Mouse (Mus musculus): ENCODE results near the gene Mbnl2. TPM values are rescaled to one million over a fixed set of nuclear protein-coding genes. Genes with fewer than 3 reads are reported as not detected.
"Not testable (repeated sequence)": the region's sequence is repeated elsewhere in the genome, so short reads cannot be mapped to it uniquely, and the experiment has no call there.

Gene Mbnl2
- polyA plus RNA-seq, 1 experiment from 2014 or later, result 14.6 TPM

- no peak overlapping the region for H3K4me3 ChIP-seq (replicated peaks)
Observed at GRCm38 (mm10) chr14:120352136-120352843, 76.8 kb downstream of the Mbnl2 start.

DNA sequence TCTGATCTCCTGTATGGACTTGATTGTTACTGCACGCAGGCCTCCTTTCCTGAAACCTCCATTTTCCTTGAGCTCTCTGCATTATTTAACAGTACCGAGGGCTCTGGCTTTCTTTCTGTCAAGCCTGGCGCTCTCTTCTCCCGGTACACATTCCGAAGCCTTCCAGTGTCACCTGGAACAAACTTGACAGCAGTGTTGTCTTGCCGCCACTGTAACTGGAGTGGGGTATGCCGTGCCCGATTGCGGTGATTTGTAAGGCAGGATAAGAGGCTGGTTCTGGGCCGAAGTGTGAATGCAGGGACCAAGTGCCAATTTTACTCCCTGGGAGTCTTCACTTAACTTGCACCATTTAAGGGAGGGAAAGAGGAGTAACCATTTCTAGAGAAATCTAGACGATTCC, 77.7 kb downstream of the Mbnl2 start:
- DNase-seq (no peak), ATAC-seq (ENCODE audit: low read depth) (no peak)
- no peak overlapping the region for H3K4me3 ChIP-seq (replicated peaks)
- no peaks in the 10 kb centered on the region for H3K36me3 ChIP-seq
- H3K27me3 ChIP-seq, result no peaks in the 10 kb centered on the region
- H3K27ac ChIP-seq, result no peak overlapping the region
- no peak overlapping the region for H3K4me2 ChIP-seq
- peaks cover 28% of the 10 kb centered on the region for H3K4me1 ChIP-seq (replicated peaks)
- 77% methylated on average over 11 of the region's 11 CpGs for WGBS (ENCODE audit: insufficient replicate concordance)
- H3K9me3 ChIP-seq (replicated peaks), result no peaks in the 10 kb centered on the region
- H3K9ac ChIP-seq, result no peak overlapping the region

More at GRCm38 (mm10) chr14:120352136-120352843, 76.8 kb downstream of the Mbnl2 start:
- WGBS (ENCODE audit: insufficient replicate concordance), result 18% methylated on average over 14 of the region's 14 CpGs
- no peaks in the 10 kb centered on the region for H3K27me3 ChIP-seq
- H3K36me3 ChIP-seq, result no peaks in the 10 kb centered on the region
- no peak for DNase-seq
- H3K27ac ChIP-seq, result peak overlapping the region; percentile 39; the same call in 1 of the 2 replicates
- no peaks in the 10 kb centered on the region for H3K9me3 ChIP-seq (replicated peaks)
- H3K4me2 ChIP-seq, result peak overlapping the region; percentile 32
- H3K4me1 ChIP-seq (replicated peaks), result peaks cover 35% of the 10 kb centered on the region
- H3K9ac ChIP-seq, result no peak overlapping the region
- no peak for ATAC-seq (ENCODE audit: low read depth)

DNA sequence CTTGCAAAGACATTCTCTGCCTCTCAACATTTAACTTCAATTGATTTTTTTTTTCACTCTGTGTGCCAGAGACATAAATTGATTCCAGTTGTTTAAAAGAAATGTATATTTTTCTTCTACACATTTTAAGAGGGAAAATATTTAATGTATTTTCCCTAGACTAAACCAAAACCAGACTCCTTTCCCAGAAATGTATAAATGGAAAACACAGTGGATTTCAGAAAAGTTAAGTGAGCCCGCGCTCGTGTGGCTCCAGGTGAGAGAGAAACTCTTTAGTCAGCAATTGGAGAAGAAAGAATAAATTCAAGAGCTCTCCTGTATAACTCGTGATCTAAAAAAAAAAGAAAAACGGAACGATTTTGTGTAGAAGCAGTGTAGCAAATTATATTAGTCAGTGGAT, 79.1 kb downstream of the Mbnl2 start:
- 72% methylated on average over 6 of the region's 6 CpGs for WGBS (ENCODE audit: insufficient replicate concordance)
- DNase-seq (no peak), ATAC-seq (ENCODE audit: low read depth) (no peak)
- Histone ChIP-seq H3K27me3 (no peaks in the 10 kb centered on the region), H3K27ac (no peak overlapping the region), H3K36me3 (no peaks in the 10 kb centered on the region), H3K9ac (no peak overlapping the region), H3K4me1 (replicated peaks) (peaks cover 28% of the 10 kb centered on the region), H3K4me3 (replicated peaks) (no peak overlapping the region), H3K4me2 (no peak overlapping the region), H3K9me3 (replicated peaks) (no peaks in the 10 kb centered on the region)

GRCm38 (mm10) chr14:120355040-120355741, 79.7 kb downstream of the Mbnl2 start:
- DNase-seq (no peak), ATAC-seq (ENCODE audit: low read depth) (peak; percentile 73)
- H3K4me3 ChIP-seq (replicated peaks), result no peak overlapping the region
- H3K27me3 ChIP-seq, result no peaks in the 10 kb centered on the region
- no peak overlapping the region for H3K9ac ChIP-seq
- peak overlapping the region; percentile 43 for H3K27ac ChIP-seq
- peak overlapping the region; percentile 38 for H3K4me2 ChIP-seq
- WGBS (ENCODE audit: insufficient replicate concordance), result 40% methylated on average over 14 of the region's 14 CpGs
- peaks cover 28% of the 10 kb centered on the region for H3K4me1 ChIP-seq (replicated peaks)
- H3K9me3 ChIP-seq (replicated peaks), result no peaks in the 10 kb centered on the region
- H3K36me3 ChIP-seq, result no peaks in the 10 kb centered on the region

DNA sequence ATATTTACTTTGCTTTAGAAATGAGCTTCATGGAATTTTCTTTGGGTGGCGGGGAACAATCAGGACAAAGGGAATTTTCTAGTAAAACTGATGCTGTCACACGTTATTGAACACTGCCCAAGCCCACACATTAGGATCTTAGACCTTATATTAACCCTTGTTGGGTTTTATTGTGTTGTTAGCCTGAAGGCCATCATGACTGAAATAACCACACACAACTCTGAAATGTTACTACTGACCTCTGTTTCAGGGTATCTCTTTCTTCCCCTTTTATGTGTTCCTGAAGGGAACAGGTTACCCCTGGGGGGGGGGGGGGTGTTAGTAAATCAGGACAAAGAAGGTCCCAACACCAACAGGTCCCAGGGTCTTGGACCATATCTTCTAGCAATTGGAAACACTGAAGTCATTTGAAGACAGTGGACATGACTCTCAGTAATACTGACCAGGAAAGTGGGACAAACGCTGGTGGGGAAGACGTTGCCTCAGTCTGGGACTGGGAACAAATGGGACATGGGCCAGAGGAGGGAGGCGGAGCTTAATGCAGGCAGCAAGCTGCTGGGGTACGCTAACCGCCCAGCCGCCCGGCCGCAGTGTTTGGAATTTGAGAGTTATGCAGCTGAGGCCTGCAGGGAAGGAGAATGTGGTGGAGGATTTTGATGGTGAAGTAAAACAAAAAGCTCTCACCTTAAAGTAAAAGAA, 80.4 kb downstream of the Mbnl2 start:
- Histone ChIP-seq H3K9me3 (replicated peaks) (no peaks in the 10 kb centered on the region), H3K27me3 (no peaks in the 10 kb centered on the region), H3K27ac (peak overlapping the region; percentile 12; the same call in 1 of the 2 replicates), H3K4me2 (no peak overlapping the region), H3K9ac (no peak overlapping the region), H3K4me3 (replicated peaks) (no peak overlapping the region), H3K36me3 (no peaks in the 10 kb centered on the region), H3K4me1 (replicated peaks) (peaks cover 28% of the 10 kb centered on the region)
- no peak for DNase-seq
- 75% methylated on average over 10 of the region's 10 CpGs for WGBS (ENCODE audit: insufficient replicate concordance)
- ATAC-seq (ENCODE audit: low read depth), result no peak

DNA sequence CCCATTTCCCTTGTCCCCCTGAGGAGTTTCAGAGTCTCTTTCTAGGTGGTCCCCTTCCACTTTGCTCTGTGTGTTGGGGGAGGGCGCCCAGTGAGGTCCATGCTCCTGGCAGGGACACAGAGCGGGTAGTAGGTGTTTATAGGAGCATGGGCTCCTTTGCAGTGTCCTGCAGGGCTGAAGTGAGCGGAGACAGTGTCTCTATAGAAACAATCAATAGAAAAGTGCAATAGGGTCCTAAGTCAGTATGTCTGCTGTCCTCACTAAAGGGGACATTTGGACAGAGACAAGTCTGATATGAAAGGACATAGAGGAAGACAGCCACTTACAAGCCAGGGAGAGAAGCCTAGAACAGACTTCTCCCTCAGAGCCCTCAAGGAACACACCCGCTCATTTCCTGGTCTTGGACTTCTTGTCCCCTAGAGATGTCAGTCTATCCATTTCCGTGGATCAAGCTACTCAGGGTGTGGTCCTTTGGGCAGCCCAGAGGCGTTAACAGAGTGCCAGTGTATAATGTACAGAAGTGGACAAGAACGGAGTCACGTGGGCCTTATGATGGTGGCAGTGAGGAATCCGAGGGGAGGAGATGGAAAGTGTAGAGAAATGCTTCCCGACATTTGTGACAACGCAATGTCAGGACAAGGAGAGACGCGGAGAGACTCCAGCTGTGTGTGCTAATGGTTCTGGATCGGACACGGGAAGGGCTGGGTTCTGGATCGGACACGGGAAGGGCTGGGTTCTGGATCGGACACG, 82.0 kb downstream of the Mbnl2 start:
- WGBS (ENCODE audit: insufficient replicate concordance), result 86% methylated on average over 19 of the region's 19 CpGs
- H3K4me2 ChIP-seq, result no peak overlapping the region
- DNase-seq (no peak), ATAC-seq (ENCODE audit: low read depth) (no peak)
- no peak overlapping the region for H3K9ac ChIP-seq
- H3K36me3 ChIP-seq, result no peaks in the 10 kb centered on the region
- no peaks in the 10 kb centered on the region for H3K9me3 ChIP-seq (replicated peaks)
- no peak overlapping the region for H3K27ac ChIP-seq
- H3K4me3 ChIP-seq (replicated peaks), result no peak overlapping the region
- H3K4me1 ChIP-seq (replicated peaks), result peaks cover 24% of the 10 kb centered on the region
- H3K27me3 ChIP-seq, result no peaks in the 10 kb centered on the region

- not testable (repeated sequence) for DNase-seq; H3K9me3 ChIP-seq (replicated peaks)
- WGBS (ENCODE audit: insufficient replicate concordance), result 89% methylated on average over 8 of the region's 8 CpGs
Observed at GRCm38 (mm10) chr14:120359608-120360007, 84.1 kb downstream of the Mbnl2 start.

GRCm38 (mm10) chr14:120361121-120361520, 85.7 kb downstream of the Mbnl2 start:
- no peak for ATAC-seq (ENCODE audit: low read depth)
- DNase-seq, result no peak
- Histone ChIP-seq H3K9me3 (replicated peaks) (no peaks in the 10 kb centered on the region), H3K4me1 (replicated peaks) (peaks cover 13% of the 10 kb centered on the region), H3K27ac (no peak overlapping the region), H3K36me3 (no peaks in the 10 kb centered on the region), H3K27me3 (no peaks in the 10 kb centered on the region), H3K9ac (no peak overlapping the region), H3K4me2 (no peak overlapping the region), H3K4me3 (replicated peaks) (no peak overlapping the region)
- WGBS (ENCODE audit: insufficient replicate concordance), result 67% methylated on average over 6 of the region's 6 CpGs

More at GRCm38 (mm10) chr14:120359608-120360007, 84.1 kb downstream of the Mbnl2 start:
- H3K27me3 ChIP-seq; H3K9ac ChIP-seq; H3K36me3 ChIP-seq; H3K4me2 ChIP-seq; H3K4me3 ChIP-seq (replicated peaks); H3K27ac ChIP-seq; ATAC-seq (ENCODE audit: low read depth): not testable (repeated sequence)
- peaks cover 25% of the 10 kb centered on the region for H3K4me1 ChIP-seq (replicated peaks)

- 59% methylated on average over 8 of the region's 8 CpGs for WGBS (ENCODE audit: insufficient replicate concordance)
- Histone ChIP-seq H3K36me3 (no peaks in the 10 kb centered on the region), H3K4me2 (no peak overlapping the region), H3K9ac (no peak overlapping the region), H3K9me3 (replicated peaks) (no peaks in the 10 kb centered on the region), H3K27ac (peak overlapping the region; percentile 34; the same call in 1 of the 2 replicates), H3K4me1 (replicated peaks) (peaks cover 18% of the 10 kb centered on the region), H3K27me3 (no peaks in the 10 kb centered on the region), H3K4me3 (replicated peaks) (no peak overlapping the region)
- ATAC-seq (ENCODE audit: low read depth), result no peak; the same call in 1 of the 2 replicates
- DNase-seq, result no peak
Observed at GRCm38 (mm10) chr14:120362409-120362992, 87.0 kb downstream of the Mbnl2 start.

DNA sequence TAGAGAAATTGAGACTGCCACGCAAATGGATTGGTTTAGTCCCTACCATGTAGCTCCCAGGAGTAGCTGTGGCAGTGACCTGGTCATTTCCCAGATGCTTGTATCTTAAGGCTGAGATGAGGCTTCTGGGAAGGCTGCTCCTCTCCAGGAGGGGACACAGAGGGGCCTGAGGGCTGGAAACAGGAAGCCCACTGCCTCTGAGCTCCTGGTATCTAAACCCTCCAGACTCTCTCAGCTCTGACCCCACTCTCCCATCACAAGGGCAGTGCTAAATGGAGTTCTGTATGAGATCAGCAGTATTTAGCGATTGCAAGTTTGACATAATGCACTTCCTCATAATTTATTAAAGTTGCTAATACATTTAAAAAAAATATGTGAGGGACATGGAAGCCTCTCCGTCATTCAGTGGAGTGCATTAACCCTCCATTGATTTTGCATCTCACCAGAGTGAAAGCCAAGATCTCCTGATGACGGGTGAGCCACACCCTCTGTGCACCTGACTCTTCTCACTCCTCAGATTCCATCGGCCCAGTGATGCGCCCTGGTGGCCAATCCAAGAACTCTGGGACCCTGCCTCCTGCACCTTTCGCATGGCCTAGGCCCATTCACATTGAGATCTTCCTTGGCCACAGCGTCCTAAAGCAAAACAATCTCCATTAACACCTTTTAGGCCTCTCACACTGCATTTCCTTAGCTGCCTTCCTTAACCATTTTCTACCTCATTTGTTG, 87.8 kb downstream of the Mbnl2 start:
- H3K4me1 ChIP-seq (replicated peaks), result peaks cover 18% of the 10 kb centered on the region
- H3K27me3 ChIP-seq, result no peaks in the 10 kb centered on the region
- DNase-seq (no peak), ATAC-seq (ENCODE audit: low read depth) (peak; percentile 50; the same call in 1 of the 2 replicates)
- H3K36me3 ChIP-seq, result no peaks in the 10 kb centered on the region
- no peak overlapping the region for H3K4me3 ChIP-seq (replicated peaks)
- H3K9ac ChIP-seq, result no peak overlapping the region
- no peaks in the 10 kb centered on the region for H3K9me3 ChIP-seq (replicated peaks)
- H3K27ac ChIP-seq, result peak overlapping the region; percentile 18; the same call in 1 of the 2 replicates
- 57% methylated on average over 8 of the region's 8 CpGs for WGBS (ENCODE audit: insufficient replicate concordance)
- no peak overlapping the region for H3K4me2 ChIP-seq

All from liver, embryonic 13.5 days (tissue).